Mouse (Mus musculus): ENCODE results near the gene Heatr6.
A peak's percentile ranks its signal among the peaks of the same experiment; 100 is the strongest.

Heatr6 gene

DNA sequence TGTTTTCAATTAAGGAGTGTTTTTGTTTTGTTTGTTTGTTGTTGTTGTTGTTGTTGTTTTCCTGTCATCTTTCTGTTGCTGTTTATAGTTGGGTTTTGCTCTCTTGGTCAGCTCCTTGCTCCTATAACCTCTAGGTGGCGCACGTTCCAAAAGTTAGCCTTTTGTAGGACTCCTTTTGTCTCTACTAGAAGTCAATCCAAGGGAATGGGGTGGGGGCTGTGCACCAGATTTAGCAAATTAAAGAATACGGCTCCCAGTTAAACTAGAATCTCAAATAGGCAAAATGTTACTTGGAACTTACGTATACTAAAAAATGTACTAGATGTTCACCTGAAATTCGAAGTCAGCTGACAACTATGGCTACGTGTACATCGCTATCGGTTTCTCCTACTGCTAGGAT lies 48.7 kb downstream of the Heatr6 start:
- peak; percentile 17 for DNase-seq (ENCODE audit: low spot score)

DNA sequence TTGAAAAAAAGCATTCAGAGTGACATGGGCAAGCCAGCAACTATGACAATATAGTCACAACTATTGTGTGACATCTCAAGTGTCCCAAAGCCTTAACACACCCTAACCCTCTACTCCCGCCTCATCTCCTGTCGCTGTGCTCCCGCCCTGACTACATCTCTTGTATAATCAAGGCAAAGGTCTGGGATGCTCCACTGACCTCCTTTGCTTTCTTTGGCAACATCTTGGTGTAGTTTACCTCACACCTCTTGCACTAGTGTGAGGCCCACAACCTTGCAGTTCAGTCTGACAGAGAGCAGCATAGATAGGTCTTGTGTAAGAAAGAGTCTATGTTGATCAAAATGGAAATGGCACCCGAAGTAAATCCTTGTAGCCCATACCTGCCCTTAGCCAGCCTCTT lies 49.1 kb downstream of the Heatr6 start:
- DNase-seq (ENCODE audit: low spot score), result no peak

DNA sequence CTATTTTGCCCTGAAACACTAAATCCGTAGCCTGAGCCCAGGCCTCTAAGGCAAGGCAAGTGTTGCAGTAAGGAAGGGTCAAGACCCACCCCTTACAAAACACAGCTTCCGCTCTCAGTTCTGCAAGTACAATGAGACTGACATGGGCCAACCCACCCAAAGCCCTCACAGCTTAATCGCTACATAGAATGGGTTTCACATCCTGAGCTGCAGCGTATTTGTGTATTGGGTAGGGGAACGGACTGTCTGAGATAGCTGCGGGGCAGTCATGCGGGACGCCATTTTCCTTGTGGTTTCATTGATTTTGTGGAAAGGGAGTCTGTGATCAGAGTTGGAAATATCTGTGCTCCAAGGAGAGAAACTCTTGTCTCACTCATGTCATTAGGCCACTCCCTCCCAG lies 56.9 kb downstream of the Heatr6 start:
- no peak for DNase-seq (ENCODE audit: low spot score)

DNA sequence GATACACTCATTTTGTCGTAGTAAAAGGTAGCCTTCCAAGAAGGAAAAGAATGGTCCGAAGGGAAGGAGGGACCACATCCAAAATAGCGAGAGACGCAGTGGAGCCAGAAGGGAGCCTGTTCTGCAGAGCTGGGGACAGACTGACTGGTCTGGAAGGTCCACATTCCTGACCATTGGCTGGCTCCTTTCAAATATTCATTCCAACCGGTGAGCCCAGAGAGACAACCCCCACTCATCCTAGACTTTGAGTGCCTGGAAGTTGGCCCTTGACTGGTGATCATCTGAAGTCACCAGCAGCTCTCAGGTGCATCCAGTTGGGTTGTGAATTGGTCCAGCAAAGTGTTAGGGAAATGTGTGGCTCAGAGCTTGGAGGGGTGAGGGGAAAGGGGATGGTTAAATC lies 61.7 kb downstream of the Heatr6 start:
- DNase-seq (ENCODE audit: low spot score), result no peak

DNA sequence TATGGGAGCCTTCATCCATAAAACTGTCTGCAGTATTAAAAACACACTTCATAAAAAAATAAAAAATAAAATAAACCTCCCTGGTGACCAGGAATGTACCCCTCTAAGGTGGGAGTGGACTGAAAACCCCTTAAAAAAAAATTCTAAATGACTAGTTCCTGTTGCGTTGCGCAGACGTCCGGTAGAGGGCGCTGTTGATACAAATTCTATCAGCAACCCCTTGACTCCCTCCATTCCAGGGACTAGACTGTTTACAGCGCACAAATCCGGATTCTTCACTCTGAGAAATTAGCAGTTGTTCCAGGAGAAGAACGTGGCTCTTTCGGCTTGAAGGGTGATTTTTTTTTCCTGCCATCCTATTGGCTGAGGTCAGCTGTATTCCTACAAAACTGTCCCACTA lies 62.1 kb downstream of the Heatr6 start:
- peak; percentile 28 for DNase-seq (ENCODE audit: low spot score)

DNA sequence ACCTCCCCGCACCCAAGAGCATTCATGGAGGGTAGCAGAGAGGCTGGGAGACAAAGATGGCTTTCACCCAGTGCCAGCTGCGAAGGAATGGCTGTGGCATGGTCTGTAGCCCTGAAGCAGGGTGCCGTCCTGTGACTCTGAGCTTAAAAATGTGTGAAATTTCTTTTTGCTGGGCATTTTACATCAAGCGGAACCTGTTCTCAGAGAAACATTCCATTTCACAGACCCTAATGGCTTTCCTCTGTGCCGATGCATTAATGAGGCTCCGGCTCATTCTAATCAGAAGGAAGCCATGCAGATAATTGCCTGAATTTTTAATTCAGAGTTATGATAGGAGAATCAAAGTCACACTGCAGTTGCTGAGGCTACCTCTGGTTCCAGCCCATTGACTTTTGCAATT lies 63.6 kb downstream of the Heatr6 start:
- no peak for DNase-seq (ENCODE audit: low spot score)

DNA sequence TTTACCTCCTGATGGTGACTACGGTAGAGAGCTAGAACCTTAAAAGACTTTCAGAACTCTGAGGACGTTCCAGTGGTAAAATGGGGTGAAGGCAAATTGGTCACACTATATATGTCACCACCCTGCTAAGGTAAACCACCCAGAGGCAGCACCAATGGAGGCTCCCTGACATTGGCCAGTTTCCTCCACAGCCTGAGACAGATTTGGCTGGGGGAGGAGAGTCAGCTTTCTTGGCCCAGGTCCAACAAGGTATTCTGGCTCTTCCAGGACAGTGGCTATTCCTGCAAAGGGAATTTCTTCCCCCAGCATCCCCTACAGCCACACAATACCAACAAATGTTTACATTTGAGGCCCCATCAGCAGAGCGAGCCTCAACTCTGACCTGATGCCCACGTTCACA lies 64.5 kb downstream of the Heatr6 start:
- no peak for DNase-seq (ENCODE audit: low spot score)

DNA sequence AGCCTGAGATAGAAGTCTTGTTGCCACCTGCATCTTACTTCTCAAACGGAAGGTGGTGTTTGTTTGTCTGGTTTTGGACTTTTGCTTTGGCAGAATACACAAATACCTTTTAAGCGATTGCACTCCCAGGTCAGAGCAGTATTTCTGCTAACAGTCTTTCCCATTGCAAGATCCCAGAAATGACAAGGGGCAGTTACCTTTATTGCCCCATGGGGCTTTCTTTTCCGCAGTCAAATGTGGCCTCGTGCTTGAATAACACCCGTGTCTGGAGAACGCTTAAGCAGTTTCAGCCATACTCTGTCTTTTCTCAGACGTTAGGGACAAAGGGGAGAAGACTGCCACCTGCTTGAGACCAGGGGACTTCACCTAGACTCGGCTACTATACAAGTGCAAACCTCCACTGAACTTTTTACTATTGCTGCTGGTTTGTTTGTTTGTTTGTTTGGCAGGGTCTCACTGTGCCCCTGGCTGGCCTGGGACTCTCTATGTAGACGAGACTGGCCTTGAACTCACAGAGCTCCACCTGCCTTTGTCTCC lies 65.2 kb downstream of the Heatr6 start:
- no peak for DNase-seq (ENCODE audit: low spot score)

DNA sequence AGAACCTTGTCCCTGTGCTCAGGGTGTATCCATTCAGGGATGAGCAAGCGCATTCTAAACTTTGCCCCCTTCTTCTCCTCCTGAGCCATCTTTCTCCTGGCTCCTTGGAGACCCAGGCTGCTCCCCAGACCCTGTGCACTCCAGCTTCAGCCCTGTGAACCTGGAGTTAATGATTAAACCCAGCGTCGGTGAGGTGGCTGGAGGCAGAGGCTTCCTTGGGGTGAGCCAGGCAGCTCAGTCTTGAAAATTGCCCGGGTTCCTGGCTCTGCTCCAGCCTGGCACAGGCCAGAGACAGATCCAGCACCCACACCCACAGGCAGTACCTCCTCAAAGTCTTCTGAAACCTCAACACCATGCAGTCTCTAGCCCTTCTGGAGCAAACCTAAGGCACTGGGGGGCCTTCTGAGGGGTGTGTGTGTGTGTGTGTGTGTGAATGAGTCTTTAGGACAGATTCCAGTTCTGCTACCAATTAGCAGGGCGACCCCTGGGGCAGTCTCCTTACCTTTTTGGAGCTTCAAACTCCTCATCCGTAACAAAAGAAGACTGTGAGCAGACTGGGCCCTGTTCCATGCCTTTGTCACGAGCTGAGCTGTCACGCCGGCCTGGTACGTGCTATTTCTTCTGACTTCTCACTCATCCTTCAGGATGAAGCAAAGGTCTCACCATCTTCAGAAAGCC lies 66.4 kb downstream of the Heatr6 start:
- no peak for DNase-seq (ENCODE audit: low spot score)

DNA sequence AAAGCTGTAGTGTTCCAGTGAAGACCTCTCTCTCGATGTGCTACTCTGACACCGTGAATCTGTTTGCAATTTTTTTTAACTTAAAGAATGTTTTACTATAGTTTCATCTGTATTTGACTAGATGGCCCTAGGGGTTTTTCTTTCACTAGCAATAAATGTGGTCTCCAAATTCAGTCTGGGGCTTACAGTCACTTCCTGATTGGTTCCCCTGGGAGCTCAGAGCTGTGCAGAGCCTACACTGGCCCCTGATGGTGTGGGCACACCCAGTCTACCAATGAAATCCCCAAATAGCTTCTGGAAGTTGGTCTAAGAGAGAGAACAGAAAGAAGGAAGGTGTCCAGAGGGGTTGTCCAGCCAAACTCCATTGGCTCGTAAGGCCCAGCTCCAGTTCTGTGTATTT lies 72.6 kb downstream of the Heatr6 start:
- no peak for DNase-seq (ENCODE audit: low spot score)

DNA sequence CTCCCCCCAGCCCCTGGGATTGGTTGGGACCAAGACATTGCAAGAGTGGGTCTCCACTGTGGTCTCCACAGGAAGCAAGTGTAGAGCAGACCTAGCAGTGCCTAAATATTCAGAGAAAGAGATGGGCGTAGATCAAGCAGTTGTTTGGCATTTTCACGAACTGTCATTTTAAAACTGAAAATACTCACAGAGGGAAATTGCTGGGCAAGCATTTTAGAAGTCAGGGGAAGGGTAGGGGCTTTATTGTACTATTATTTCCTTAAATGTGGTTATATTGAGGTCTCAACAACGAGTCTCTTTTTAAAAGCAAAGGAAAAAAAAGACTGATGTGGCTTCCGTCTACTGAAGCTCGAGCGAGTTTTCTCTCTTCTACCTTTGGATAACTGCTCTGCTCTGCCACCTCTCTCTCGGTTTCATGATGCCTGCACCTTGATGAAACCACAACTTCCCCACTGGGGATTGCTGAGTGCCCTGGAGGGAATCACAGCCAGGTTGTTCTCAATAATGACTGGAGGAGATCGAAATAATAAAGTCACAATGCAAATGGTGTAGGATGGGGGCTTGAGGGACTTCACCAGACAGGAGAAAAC lies 75.2 kb downstream of the Heatr6 start:
- DNase-seq (ENCODE audit: low spot score), result no peak

DNA sequence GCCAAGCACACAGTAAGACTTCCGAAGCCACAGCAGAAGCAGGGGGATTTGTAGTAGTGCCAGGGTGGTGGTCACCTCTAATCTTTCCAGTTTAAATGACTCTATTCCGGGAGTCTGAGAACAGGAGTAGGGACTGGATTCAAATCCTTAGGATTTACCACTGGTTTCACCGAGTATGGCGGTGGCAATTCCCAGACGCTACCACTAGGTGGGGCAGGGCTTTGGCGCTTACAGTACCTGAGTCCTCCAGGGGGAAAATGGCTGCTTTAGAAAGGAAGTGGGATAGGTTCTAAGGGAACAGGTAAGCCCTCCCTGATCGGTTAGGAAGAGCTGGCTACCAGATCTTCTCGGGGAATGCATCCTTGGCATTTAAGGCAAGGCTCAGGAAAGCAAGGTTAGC lies 78.9 kb downstream of the Heatr6 start:
- peak; percentile 19 for DNase-seq (ENCODE audit: low spot score)
